Mouse (Mus musculus): ENCODE results near the gene Ccdc134. TPM values are rescaled to one million over a fixed set of nuclear protein-coding genes. Genes with fewer than 3 reads are reported as not detected.

Ccdc134 gene
- polyA plus RNA-seq, 1 experiment from 2014 or later: 17.8 TPM

GRCm38 (mm10) chr15:82183596-82183995, 55.9 kb downstream of the Ccdc134 start:
- H3K9ac ChIP-seq: no peak overlapping the region
- no peaks in the 10 kb centered on the region for H3K27me3 ChIP-seq (replicated peaks)

GRCm38 (mm10) chr15:82184183-82184582, 56.5 kb downstream of the Ccdc134 start:
- H3K36me3 ChIP-seq: peaks cover 99% of the 10 kb centered on the region
- no peak overlapping the region for H3K9ac ChIP-seq
- peaks cover 8% of the 10 kb centered on the region; the same call in 1 of the 2 replicates for H3K9me3 ChIP-seq
- no peak overlapping the region for H3K27ac ChIP-seq
- H3K4me2 ChIP-seq (replicated peaks): no peak overlapping the region
- no peak overlapping the region for H3K4me3 ChIP-seq
- H3K27me3 ChIP-seq (replicated peaks): no peaks in the 10 kb centered on the region
- no peak for ATAC-seq (ENCODE audit: low FRiP score, low read depth)
- 77% methylated on average over 7 of the region's 7 CpGs for WGBS
- no peaks in the 10 kb centered on the region for H3K4me1 ChIP-seq

More at GRCm38 (mm10) chr15:82183596-82183995, 55.9 kb downstream of the Ccdc134 start:
- no peak overlapping the region for H3K4me2 ChIP-seq (replicated peaks)
- peaks cover 100% of the 10 kb centered on the region for H3K36me3 ChIP-seq
- no peaks in the 10 kb centered on the region for H3K4me1 ChIP-seq
- no peak for ATAC-seq (ENCODE audit: low FRiP score, low read depth)
- H3K9me3 ChIP-seq: peaks cover 8% of the 10 kb centered on the region; the same call in 1 of the 2 replicates
- WGBS: 82% methylated on average over 10 of the region's 10 CpGs
- no peak overlapping the region for H3K4me3 ChIP-seq
- H3K27ac ChIP-seq: no peak overlapping the region

- Histone ChIP-seq H3K9ac (no peak overlapping the region), H3K4me1 (no peaks in the 10 kb centered on the region)
- WGBS: 92% methylated on average over 10 of the region's 10 CpGs
These were observed 56.9 kb downstream of the Ccdc134 start for GRCm38 (mm10) chr15:82184656-82185055.

GRCm38 (mm10) chr15:82185062-82185783, 57.5 kb downstream of the Ccdc134 start:
- peaks cover 99% of the 10 kb centered on the region for H3K36me3 ChIP-seq
- WGBS: 79% methylated on average over 14 of the region's 14 CpGs
- H3K27ac ChIP-seq: no peak overlapping the region

More at GRCm38 (mm10) chr15:82184656-82185055, 56.9 kb downstream of the Ccdc134 start:
- no peak overlapping the region for H3K27ac ChIP-seq
- no peak overlapping the region for H3K4me2 ChIP-seq (replicated peaks)
- H3K27me3 ChIP-seq (replicated peaks): no peaks in the 10 kb centered on the region
- H3K9me3 ChIP-seq: peaks cover 8% of the 10 kb centered on the region; the same call in 1 of the 2 replicates
- no peak for ATAC-seq (ENCODE audit: low FRiP score, low read depth)
- peaks cover 99% of the 10 kb centered on the region for H3K36me3 ChIP-seq
- H3K4me3 ChIP-seq: no peak overlapping the region

GRCm38 (mm10) chr15:82186131-82186530, 58.4 kb downstream of the Ccdc134 start:
- no peak overlapping the region for H3K4me3 ChIP-seq
- 91% methylated on average over 14 of the region's 14 CpGs for WGBS
- H3K27ac ChIP-seq: no peak overlapping the region
- H3K4me1 ChIP-seq: no peaks in the 10 kb centered on the region
- H3K9ac ChIP-seq: no peak overlapping the region
- H3K4me2 ChIP-seq (replicated peaks): no peak overlapping the region
- ATAC-seq (ENCODE audit: low FRiP score, low read depth): no peak
- H3K27me3 ChIP-seq (replicated peaks): no peaks in the 10 kb centered on the region
- H3K36me3 ChIP-seq: peaks cover 98% of the 10 kb centered on the region
- peaks cover 8% of the 10 kb centered on the region; the same call in 1 of the 2 replicates for H3K9me3 ChIP-seq

More at GRCm38 (mm10) chr15:82185062-82185783, 57.5 kb downstream of the Ccdc134 start:
- Histone ChIP-seq H3K9ac (no peak overlapping the region), H3K27me3 (replicated peaks) (no peaks in the 10 kb centered on the region), H3K4me2 (replicated peaks) (no peak overlapping the region), H3K9me3 (peaks cover 8% of the 10 kb centered on the region; the same call in 1 of the 2 replicates), H3K4me3 (no peak overlapping the region), H3K4me1 (no peaks in the 10 kb centered on the region)
- no peak for ATAC-seq (ENCODE audit: low FRiP score, low read depth)

- Histone ChIP-seq H3K9ac (no peak overlapping the region), H3K4me2 (replicated peaks) (no peak overlapping the region), H3K27me3 (replicated peaks) (no peaks in the 10 kb centered on the region), H3K9me3 (peaks cover 5% of the 10 kb centered on the region; the same call in 1 of the 2 replicates), H3K36me3 (peaks cover 97% of the 10 kb centered on the region), H3K4me1 (no peaks in the 10 kb centered on the region), H3K4me3 (no peak overlapping the region), H3K27ac (no peak overlapping the region)
- 96% methylated on average over 5 of the region's 5 CpGs for WGBS
- no peak for ATAC-seq (ENCODE audit: low FRiP score, low read depth)
These were observed 59.2 kb downstream of the Ccdc134 start for GRCm38 (mm10) chr15:82186931-82187330.

- Histone ChIP-seq H3K9ac (no peak overlapping the region), H3K4me1 (no peaks in the 10 kb centered on the region), H3K4me2 (replicated peaks) (no peak overlapping the region), H3K4me3 (no peak overlapping the region), H3K9me3 (0 out of 2 replicates have a peak, but pooled peaks cover under 1% of the 10 kb centered on the region), H3K27me3 (replicated peaks) (no peaks in the 10 kb centered on the region), H3K27ac (no peak overlapping the region), H3K36me3 (peaks cover 97% of the 10 kb centered on the region)
- ATAC-seq (ENCODE audit: low FRiP score, low read depth): no peak
- WGBS: 88% methylated on average over 4 of the region's 4 CpGs
These were observed 59.7 kb downstream of the Ccdc134 start for GRCm38 (mm10) chr15:82187401-82187800.

- H3K9me3 ChIP-seq: no peaks in the 10 kb centered on the region
- no peak for ATAC-seq (ENCODE audit: low FRiP score, low read depth)
- H3K36me3 ChIP-seq: peaks cover 97% of the 10 kb centered on the region
- no peak overlapping the region for H3K27ac ChIP-seq
- 88% methylated on average over 1 of the region's 1 CpGs for WGBS
- H3K27me3 ChIP-seq (replicated peaks): no peaks in the 10 kb centered on the region
- no peak overlapping the region for H3K4me3 ChIP-seq
- H3K4me2 ChIP-seq (replicated peaks): no peak overlapping the region
- no peak overlapping the region for H3K9ac ChIP-seq
- H3K4me1 ChIP-seq: no peaks in the 10 kb centered on the region
These were observed 60.2 kb downstream of the Ccdc134 start for GRCm38 (mm10) chr15:82187924-82188323.

GRCm38 (mm10) chr15:82188481-82189240, 60.9 kb downstream of the Ccdc134 start:
- Histone ChIP-seq H3K27ac (no peak overlapping the region), H3K4me2 (replicated peaks) (no peak overlapping the region), H3K4me3 (no peak overlapping the region), H3K27me3 (replicated peaks) (no peaks in the 10 kb centered on the region), H3K9me3 (no peaks in the 10 kb centered on the region), H3K4me1 (no peaks in the 10 kb centered on the region), H3K9ac (no peak overlapping the region), H3K36me3 (peaks cover 96% of the 10 kb centered on the region)
- WGBS: 96% methylated on average over 10 of the region's 10 CpGs
- ATAC-seq (ENCODE audit: low FRiP score, low read depth): no peak

Other genes with a start within 250 kb of the Ccdc134 start
- 61.8 and 73.1 TPM in 2 replicates for gene Polr3h, start 201.7 kb upstream of the Ccdc134 start, polyA plus RNA-seq (2016; fragmentation: Nextera tagmentation; extraction: Ambion mirVana)
- 60.8 and 64.8 TPM in 2 replicates for gene Csdc2, start 191.2 kb upstream of the Ccdc134 start, polyA plus RNA-seq (2016; fragmentation: Nextera tagmentation; extraction: Ambion mirVana)
- 40.1 and 42.0 TPM in 2 replicates for gene Pmm1, start 167.0 kb upstream of the Ccdc134 start, polyA plus RNA-seq (2016; fragmentation: Nextera tagmentation; extraction: Ambion mirVana)
- gene 1700029P11Rik, start 147.4 kb upstream of the Ccdc134 start, polyA plus RNA-seq (2016; fragmentation: Nextera tagmentation; extraction: Ambion mirVana): not detected in 2 replicates
- 52.6 and 53.4 TPM in 2 replicates for gene Xrcc6, start 140.1 kb upstream of the Ccdc134 start, polyA plus RNA-seq (2016; fragmentation: Nextera tagmentation; extraction: Ambion mirVana)
- 42.9 and 48.5 TPM in 2 replicates for gene Desi1, start 94.1 kb upstream of the Ccdc134 start, polyA plus RNA-seq (2016; fragmentation: Nextera tagmentation; extraction: Ambion mirVana)
- gene Snu13, start 80.3 kb upstream of the Ccdc134 start, polyA plus RNA-seq (2016; fragmentation: Nextera tagmentation; extraction: Ambion mirVana): 188 and 193 TPM in 2 replicates
- 0.04 TPM in 1 of 2 replicates, not detected in the other for gene 4930407I10Rik, start 68.8 kb upstream of the Ccdc134 start, polyA plus RNA-seq (2016; fragmentation: Nextera tagmentation; extraction: Ambion mirVana)
- 0.05 and 0.08 TPM in 2 replicates for gene Mei1, start 57.9 kb upstream of the Ccdc134 start, polyA plus RNA-seq (2016; fragmentation: Nextera tagmentation; extraction: Ambion mirVana)
- 238 and 239 TPM in 2 replicates for gene Srebf2, start 19.3 kb downstream of the Ccdc134 start, polyA plus RNA-seq (2016; fragmentation: Nextera tagmentation; extraction: Ambion mirVana)
- 0.29 and 0.46 TPM in 2 replicates for gene Shisa8, start 84.9 kb downstream of the Ccdc134 start, polyA plus RNA-seq (2016; fragmentation: Nextera tagmentation; extraction: Ambion mirVana)
- gene Tnfrsf13c, start 96.4 kb downstream of the Ccdc134 start, polyA plus RNA-seq (2016; fragmentation: Nextera tagmentation; extraction: Ambion mirVana): 0.10 and 0.22 TPM in 2 replicates
- gene Cenpm, start 116.8 kb downstream of the Ccdc134 start, polyA plus RNA-seq (2016; fragmentation: Nextera tagmentation; extraction: Ambion mirVana): 45.5 and 45.8 TPM in 2 replicates
- gene 1500009C09Rik, start 124.5 kb downstream of the Ccdc134 start, polyA plus RNA-seq (2016; fragmentation: Nextera tagmentation; extraction: Ambion mirVana): 1.7 and 3.2 TPM in 2 replicates
- gene Sept3, start 147.0 kb downstream of the Ccdc134 start, polyA plus RNA-seq (2016; fragmentation: Nextera tagmentation; extraction: Ambion mirVana): 235 and 268 TPM in 2 replicates
- not detected in 2 replicates for gene Wbp2nl, start 171.0 kb downstream of the Ccdc134 start, polyA plus RNA-seq (2016; fragmentation: Nextera tagmentation; extraction: Ambion mirVana)
- 24.8 and 27.1 TPM in 2 replicates for gene Naga, start 211.0 kb downstream of the Ccdc134 start, polyA plus RNA-seq (2016; fragmentation: Nextera tagmentation; extraction: Ambion mirVana)
- gene Pheta2, start 211.0 kb downstream of the Ccdc134 start, polyA plus RNA-seq (2016; fragmentation: Nextera tagmentation; extraction: Ambion mirVana): 3.6 and 4.0 TPM in 2 replicates
- gene Smdt1, start 211.0 kb downstream of the Ccdc134 start, polyA plus RNA-seq (2016; fragmentation: Nextera tagmentation; extraction: Ambion mirVana): 285 and 313 TPM in 2 replicates
- 302 and 313 TPM in 2 replicates for gene Ndufa6, start 226.4 kb downstream of the Ccdc134 start, polyA plus RNA-seq (2016; fragmentation: Nextera tagmentation; extraction: Ambion mirVana)